Mouse (Mus musculus) cerebellum, adult 2 months (tissue): ENCODE results near the gene Cep128.

Source experiments
- CTCF ChIP-seq: fragments of 200-500 bp; IDR thresholded peaks from 2 replicates; pipeline ENCODE4 v1.5.1; 2011; ENCODE audit warnings: low read depth, mild to moderate bottlenecking, control low read depth, low read length, moderate library complexity, borderline replicate concordance; ENCODE audit not compliant: insufficient read depth
- POLR2A ChIP-seq: fragments of 200-500 bp; IDR thresholded peaks from 2 replicates; pipeline ENCODE4 v1.6.1; 2011; ENCODE audit warnings: low read length, control low read depth, borderline replicate concordance; ENCODE audit not compliant: insufficient read depth

DNA sequence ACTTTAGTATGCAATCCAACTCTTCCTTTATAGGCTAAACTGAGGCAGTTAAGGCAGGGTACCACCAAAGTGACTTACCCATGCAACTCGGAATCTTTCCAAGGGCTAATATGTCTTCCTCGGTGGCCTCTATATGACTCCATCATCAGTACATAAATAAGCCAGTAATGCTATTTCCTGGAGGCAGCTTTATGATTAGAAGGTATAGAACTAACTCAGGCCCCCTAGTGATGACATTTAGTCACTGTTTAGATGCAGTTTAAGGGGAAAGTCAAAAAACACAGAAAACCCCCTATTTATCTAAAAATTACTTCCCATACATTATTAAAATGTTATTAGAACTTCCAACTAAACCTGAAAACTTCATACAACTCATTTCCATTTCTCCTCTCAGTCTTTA lies 114.6 kb downstream of the Cep128 start:
- TF ChIP-seq CTCF (no peak), POLR2A (no peak)
